Mouse (Mus musculus) forebrain, embryonic 11.5 days (tissue): ENCODE measurements around the gene Apol9b. TPM values are rescaled to one million over a fixed set of nuclear protein-coding genes. Genes with fewer than 3 reads are reported as not detected.

Source experiments
- ATAC-seq: fragments of 200-750 bp; cut with Nextera tagmentation; replicated peaks from 2 replicates; pipeline ENCODE4 v1.8.0; 2017; ENCODE audit warnings: moderate TSS enrichment; ENCODE audit not compliant: low FRiP score
- DNase-seq: peaks from one replicate; pipeline ENCODE4 v3.0.0-alpha.2; 2017; ENCODE audit warnings: low spot score
- H3K27ac ChIP-seq: fragments of 300-500 bp; sonication (generic); 2 replicates; pipeline ENCODE4 v1.5.1; 2014; ENCODE audit warnings: low read depth, low read length
- H3K27me3 ChIP-seq: fragments of 300-500 bp; sonication (generic); 2 replicates; pipeline ENCODE4 v1.6.1; 2014; ENCODE audit warnings: mild to moderate bottlenecking, low read length, mixed read lengths; ENCODE audit not compliant: control insufficient read depth, insufficient read depth
- H3K36me3 ChIP-seq: fragments of 300-500 bp; sonication (generic); 2 replicates; pipeline ENCODE4 v1.6.1; 2014; ENCODE audit warnings: mild to moderate bottlenecking, low read length, moderate library complexity, mixed read lengths; ENCODE audit not compliant: control insufficient read depth, insufficient read depth
- H3K4me1 ChIP-seq: fragments of 300-500 bp; sonication (generic); replicated peaks from 2 replicates; pipeline ENCODE4 v1.6.1; 2014; ENCODE audit warnings: low read length, mixed read lengths; ENCODE audit not compliant: control insufficient read depth, insufficient read depth
- H3K4me2 ChIP-seq: fragments of 300-500 bp; sonication (generic); 2 replicates; pipeline ENCODE4 v1.6.1; 2014; ENCODE audit warnings: low read depth, mild to moderate bottlenecking, low read length, moderate library complexity, mixed read lengths; ENCODE audit not compliant: severe bottlenecking
- H3K4me3 ChIP-seq: fragments of 300-500 bp; sonication (generic); 2 replicates; pipeline ENCODE4 v1.5.1; 2014; ENCODE audit warnings: low read depth, low read length
- H3K9ac ChIP-seq: fragments of 300-500 bp; sonication (generic); 2 replicates; pipeline ENCODE4 v1.6.1; 2014; ENCODE audit warnings: low read length
- H3K9me3 ChIP-seq: fragments of 300-500 bp; sonication (generic); 2 replicates; pipeline ENCODE4 v1.6.1; 2016; ENCODE audit warnings: low read length, mixed read lengths; ENCODE audit not compliant: control insufficient read depth
- WGBS: fragments of 180-500 bp; shearing (Covaris S2); extraction: QIAGEN DNeasy Blood & Tissue Kit; methylation state at CpG from one replicate; pipeline ENCODE4 v1.1.7; 2014; 5-methylcytosine and 5-hydroxymethylcytosine counted together
- polyA plus RNA-seq: library from polyadenylated mRNA; unstranded; fragments of >200 nt; fragmentation: Nextera tagmentation; extraction: Ambion mirVana; gene quantifications from 2 replicates; pipeline ENCODE4 v1.2.1, GENCODE M21; 2014

The Apol9b gene
- polyA plus RNA-seq, 1 experiment from 2014 or later, result not detected

GRCm38 (mm10) chr15:77755132-77755531 is 26.3 kb downstream of the Apol9b start:
- Histone ChIP-seq H3K27ac (no peak overlapping the region), H3K9ac (no peak overlapping the region), H3K4me3 (no peak overlapping the region), H3K9me3 (no peaks in the 10 kb centered on the region), H3K4me1 (no peaks in the 10 kb centered on the region), H3K36me3 (no peaks in the 10 kb centered on the region), H3K27me3 (no peaks in the 10 kb centered on the region), H3K4me2 (no peak overlapping the region)
- no peak for ATAC-seq
- no CpG with 5 or more reads among the region's 2 CpGs for WGBS
- no peak for DNase-seq

DNA sequence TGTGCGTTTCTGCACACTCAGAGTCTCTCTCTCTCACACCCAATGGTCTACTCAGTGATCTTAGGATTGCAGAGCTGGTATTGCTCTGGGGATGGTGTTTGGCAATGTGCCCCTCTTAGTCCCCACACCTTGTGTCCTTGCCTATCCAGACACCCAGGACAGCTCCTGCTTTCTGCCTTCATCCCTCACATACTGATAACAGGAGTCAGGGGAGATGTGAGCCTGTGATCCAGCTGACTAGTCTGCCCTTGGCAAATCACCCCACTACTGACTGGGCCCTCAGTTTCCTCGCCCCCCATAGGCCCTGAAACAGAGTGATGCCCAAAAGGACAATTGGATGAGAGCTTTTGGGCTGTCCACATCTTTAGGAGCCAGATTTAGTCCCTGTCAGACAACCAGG is 27.2 kb downstream of the Apol9b start:
- Histone ChIP-seq H3K4me1 (no peaks in the 10 kb centered on the region), H3K9me3 (no peaks in the 10 kb centered on the region), H3K4me2 (no peak overlapping the region), H3K27me3 (no peaks in the 10 kb centered on the region), H3K4me3 (no peak overlapping the region), H3K36me3 (no peaks in the 10 kb centered on the region), H3K9ac (no peak overlapping the region), H3K27ac (no peak overlapping the region)
- 67% methylated on average over 2 of the region's 2 CpGs for WGBS
- DNase-seq (no peak), ATAC-seq (no peak)

DNA sequence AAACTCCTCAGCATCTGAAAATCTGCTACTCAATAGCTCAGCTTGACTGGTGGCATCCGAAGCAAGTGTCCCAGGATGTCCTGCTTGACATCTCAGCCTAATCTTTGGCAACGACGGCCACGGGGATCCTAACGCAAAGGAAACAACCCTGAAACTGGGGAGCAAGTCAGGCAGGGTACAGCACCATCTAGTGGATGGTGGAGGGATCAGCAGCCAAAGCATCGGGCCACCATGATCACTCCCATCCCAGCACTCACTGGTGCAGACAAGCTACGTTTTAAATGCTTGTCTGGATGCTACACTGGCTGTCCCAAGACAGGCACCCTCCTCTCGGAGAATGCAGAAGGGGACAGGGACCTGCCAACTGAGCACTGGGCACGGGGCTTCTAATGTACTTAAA is 28.0 kb downstream of the Apol9b start, which contains the start of gene Apol8:
Gene Apol8, minus strand, starts transcription at position 156 of the 400 bp plus-strand sequence.
- no peak within 1 kb of the TSS for H3K9ac ChIP-seq
- no peak within 1 kb of the TSS for H3K4me3 ChIP-seq
- no peaks in the 10 kb centered on the region for H3K4me1 ChIP-seq
- peak; percentile 80 for DNase-seq
- no peak within 1 kb of the TSS for H3K4me2 ChIP-seq
- WGBS, result 9% methylated on average over 9 of the region's 9 CpGs
- ATAC-seq, result no peak
- H3K27me3 ChIP-seq, result no peaks in the 10 kb centered on the region
- H3K9me3 ChIP-seq, result no peaks in the 10 kb centered on the region
- no peak within 1 kb of the TSS for H3K27ac ChIP-seq
- no peaks in the 10 kb centered on the region for H3K36me3 ChIP-seq

GRCm38 (mm10) chr15:77757586-77758226 is 28.9 kb downstream of the Apol9b start:
- ATAC-seq (no peak), DNase-seq (no peak)
- Histone ChIP-seq H3K9ac (no peak overlapping the region), H3K9me3 (no peaks in the 10 kb centered on the region), H3K4me2 (no peak overlapping the region), H3K4me3 (no peak overlapping the region), H3K27ac (no peak overlapping the region), H3K27me3 (no peaks in the 10 kb centered on the region), H3K4me1 (no peaks in the 10 kb centered on the region), H3K36me3 (no peaks in the 10 kb centered on the region)
- 87% methylated on average over 4 of the region's 4 CpGs for WGBS

DNA sequence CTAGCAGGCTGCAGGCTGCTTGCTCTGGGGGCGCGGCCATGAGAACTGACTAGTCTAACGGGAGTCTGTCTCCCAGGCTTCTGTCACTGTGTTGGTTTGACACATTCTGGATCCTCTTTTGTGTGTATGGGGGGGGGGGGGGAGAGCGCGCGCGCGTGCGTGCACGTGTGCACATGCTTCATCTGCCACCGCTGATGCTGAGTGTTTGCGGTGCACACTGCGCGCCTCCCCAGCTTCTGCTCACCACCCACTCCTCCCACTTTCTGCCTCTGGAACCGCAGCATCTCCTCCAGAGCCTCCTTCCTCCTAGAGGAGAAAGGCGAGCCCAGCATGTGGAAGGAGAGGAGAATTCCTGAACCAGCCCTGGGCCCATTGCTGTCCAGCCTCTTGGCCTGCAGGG is 31.2 kb downstream of the Apol9b start:
- Histone ChIP-seq H3K27ac (no peak overlapping the region), H3K4me3 (no peak overlapping the region), H3K27me3 (no peaks in the 10 kb centered on the region), H3K4me1 (no peaks in the 10 kb centered on the region), H3K9ac (no peak overlapping the region), H3K4me2 (no peak overlapping the region), H3K9me3 (no peaks in the 10 kb centered on the region), H3K36me3 (no peaks in the 10 kb centered on the region; the same call in 1 of the 2 replicates)
- no peak for DNase-seq
- no peak for ATAC-seq
- WGBS, result 93% methylated on average over 16 of the region's 16 CpGs

- no peak overlapping the region for H3K27ac ChIP-seq
- 94% methylated on average over 7 of the region's 7 CpGs for WGBS
- H3K4me1 ChIP-seq, result no peaks in the 10 kb centered on the region
- no peaks in the 10 kb centered on the region for H3K9me3 ChIP-seq
- DNase-seq (no peak), ATAC-seq (no peak)
- no peak overlapping the region for H3K9ac ChIP-seq
- no peak overlapping the region for H3K4me3 ChIP-seq
- H3K4me2 ChIP-seq, result no peak overlapping the region
- H3K27me3 ChIP-seq, result no peaks in the 10 kb centered on the region
- no peaks in the 10 kb centered on the region; the same call in 1 of the 2 replicates for H3K36me3 ChIP-seq
These were observed 32.2 kb downstream of the Apol9b start for GRCm38 (mm10) chr15:77761083-77761482.

DNA sequence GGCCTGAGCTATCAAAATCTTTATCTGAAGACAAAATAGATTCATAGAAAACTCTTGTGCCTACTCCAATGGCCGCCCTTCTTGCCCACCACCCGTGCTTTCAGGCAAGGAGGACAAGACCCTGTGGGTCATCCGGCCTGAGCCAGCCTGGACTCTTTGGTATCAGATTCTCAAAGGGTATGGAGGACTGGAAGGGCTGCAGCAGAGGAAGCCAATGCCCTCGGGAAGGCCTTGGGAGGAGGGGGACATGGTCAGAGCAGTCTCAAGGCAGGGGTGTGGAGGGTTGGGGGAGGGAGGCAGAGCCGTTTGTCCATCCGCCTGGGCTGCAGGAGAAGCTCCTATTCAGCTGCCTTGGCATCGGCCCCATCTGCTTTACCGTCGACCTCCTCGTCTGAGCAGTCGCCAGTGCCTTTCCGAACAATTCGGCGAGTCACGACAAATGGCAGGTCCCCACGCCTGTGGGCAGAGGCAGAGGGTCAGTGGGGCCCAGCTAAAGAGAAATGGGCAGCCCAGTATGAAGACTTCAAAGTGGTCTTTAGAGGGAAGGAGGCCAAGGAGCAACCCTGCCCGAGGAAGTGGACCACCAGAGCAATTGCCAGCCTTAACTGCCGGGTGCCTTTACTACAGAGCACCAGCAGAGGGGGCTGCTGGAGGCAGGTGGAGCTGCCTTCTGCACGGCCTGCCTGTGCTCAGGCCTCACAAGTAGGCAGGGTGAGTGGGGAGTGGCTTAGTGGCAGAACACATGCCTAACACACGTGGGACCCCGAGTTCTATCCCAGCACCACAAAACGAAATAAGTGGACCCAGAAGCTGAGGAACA is 32.9 kb downstream of the Apol9b start:
- no peaks in the 10 kb centered on the region for H3K4me1 ChIP-seq
- H3K27ac ChIP-seq, result no peak overlapping the region
- no peak overlapping the region for H3K9ac ChIP-seq
- no peak overlapping the region for H3K4me2 ChIP-seq
- ATAC-seq (no peak), DNase-seq (no peak)
- no peaks in the 10 kb centered on the region; the same call in 1 of the 2 replicates for H3K36me3 ChIP-seq
- 81% methylated on average over 22 of the region's 22 CpGs for WGBS
- H3K4me3 ChIP-seq, result no peak overlapping the region
- no peaks in the 10 kb centered on the region for H3K27me3 ChIP-seq
- H3K9me3 ChIP-seq, result no peaks in the 10 kb centered on the region

- Histone ChIP-seq H3K27me3 (no peaks in the 10 kb centered on the region), H3K36me3 (no peaks in the 10 kb centered on the region; the same call in 1 of the 2 replicates), H3K4me3 (no peak overlapping the region), H3K4me2 (no peak overlapping the region), H3K9ac (no peak overlapping the region), H3K4me1 (no peaks in the 10 kb centered on the region), H3K27ac (no peak overlapping the region), H3K9me3 (no peaks in the 10 kb centered on the region)
- 90% methylated on average over 16 of the region's 16 CpGs for WGBS
- ATAC-seq (no peak), DNase-seq (no peak)
These were observed 34.2 kb downstream of the Apol9b start for GRCm38 (mm10) chr15:77763050-77763449.
